Mouse (Mus musculus) myocyte (in vitro differentiated cells): ENCODE measurements around the gene Itgb1bp1. TPM values are rescaled to one million over a fixed set of nuclear protein-coding genes. Genes with fewer than 3 reads are reported as not detected.

Source experiments
- H3K27me3 ChIP-seq: one replicate; pipeline ENCODE4 v1.6.1; 2011; ENCODE audit not compliant: control insufficient read depth, insufficient read depth, insufficient read length
- H3K36me3 ChIP-seq: one replicate; pipeline ENCODE4 v1.6.1; 2011; ENCODE audit not compliant: control insufficient read depth, insufficient read depth
- H3K4me2 ChIP-seq: one replicate; pipeline ENCODE4 v1.6.1; 2011; ENCODE audit warnings: low read depth, control low read depth
- H3K4me3 ChIP-seq: one replicate; pipeline ENCODE4 v1.5.1; 2011; ENCODE audit warnings: mild to moderate bottlenecking, control low read depth, moderate library complexity
- H3K79me2 ChIP-seq: one replicate; pipeline ENCODE4 v1.6.1; 2011; ENCODE audit not compliant: control insufficient read depth, insufficient read depth
- H3ac ChIP-seq: one replicate; pipeline ENCODE4 v1.6.1; 2011; ENCODE audit not compliant: control insufficient read depth, insufficient read length
- CEBPB ChIP-seq: IDR thresholded peaks from 2 replicates; pipeline ENCODE4 v1.6.1; 2011; ENCODE audit warnings: mild to moderate bottlenecking, moderate library complexity; ENCODE audit not compliant: poor library complexity, insufficient read depth, severe bottlenecking
- E2F4 ChIP-seq: IDR thresholded peaks from one replicate; pipeline ENCODE4 v1.6.1; 2011; ENCODE audit warnings: mild to moderate bottlenecking, control low read depth, moderate library complexity; ENCODE audit not compliant: insufficient read depth
- MAX ChIP-seq: IDR thresholded peaks from one replicate; pipeline ENCODE4 v1.6.1; 2011; ENCODE audit warnings: low read depth, mild to moderate bottlenecking, control low read depth
- MYOD1 ChIP-seq, 3 experiments: IDR thresholded peaks; one replicate each; pipeline ENCODE4 v1.6.1; 2011; ENCODE audit warnings: control low read depth in 2 of 3, low read depth in 2 of 3, mild to moderate bottlenecking in 2 of 3, moderate library complexity in 1 of 3; ENCODE audit not compliant: insufficient read length in 2 of 3, control insufficient read depth in 1 of 3
- MYOG ChIP-seq, 3 experiments: IDR thresholded peaks; one replicate each; pipeline ENCODE4 v1.6.1; 2011; ENCODE audit warnings: control low read depth in 2 of 3, low read depth in 2 of 3, mild to moderate bottlenecking in 2 of 3; ENCODE audit not compliant: insufficient read length in 2 of 3, control insufficient read depth in 1 of 3, insufficient read depth in 1 of 3
- POLR2A ChIP-seq: IDR thresholded peaks from one replicate; pipeline ENCODE4 v1.6.1; 2011; ENCODE audit warnings: low read depth, mild to moderate bottlenecking, control low read depth, moderate library complexity; ENCODE audit not compliant: insufficient read length
- POLR2AphosphoS2 ChIP-seq: IDR thresholded peaks from one replicate; pipeline ENCODE4 v1.6.1; 2011; ENCODE audit warnings: low read depth, control low read depth; ENCODE audit not compliant: insufficient read length
- REST ChIP-seq: IDR thresholded peaks from one replicate; pipeline ENCODE4 v1.6.1; 2011; ENCODE audit warnings: mild to moderate bottlenecking, control low read depth, moderate library complexity; ENCODE audit not compliant: insufficient read depth, insufficient read length
- SRF ChIP-seq: IDR thresholded peaks from one replicate; pipeline ENCODE4 v1.6.1; 2011; ENCODE audit warnings: low read depth; ENCODE audit not compliant: control insufficient read depth, insufficient read length
- TCF12 ChIP-seq: IDR thresholded peaks from one replicate; pipeline ENCODE4 v1.6.1; 2011; ENCODE audit warnings: mild to moderate bottlenecking, control low read depth; ENCODE audit not compliant: poor library complexity, insufficient read depth, severe bottlenecking
- TCF3 ChIP-seq: IDR thresholded peaks from one replicate; pipeline ENCODE4 v1.6.1; 2011; ENCODE audit warnings: low read depth, control low read depth; ENCODE audit not compliant: insufficient read length
- USF1 ChIP-seq: IDR thresholded peaks from one replicate; pipeline ENCODE4 v1.6.1; 2011; ENCODE audit warnings: low read depth, mild to moderate bottlenecking, control low read depth, moderate library complexity
- polyA plus RNA-seq: library from polyadenylated mRNA; unstranded; fragments of >200 nt; fragmentation: generic; extraction: Trizol; gene quantifications from one replicate; pipeline ENCODE4 v1.2.1, GENCODE M21; 2012; ENCODE audit warnings: missing spikeins

Itgb1bp1 gene
- polyA plus RNA-seq, 1 experiment = 45.4 TPM

GRCm38 (mm10) chr12:21234560-21234959 lies 51.5 kb downstream of the Itgb1bp1 start:
- Histone ChIP-seq H3ac (no peak overlapping the region), H3K27me3 (no peaks in the 10 kb centered on the region), H3K4me2 (no peak overlapping the region), H3K4me3 (no peak overlapping the region), H3K36me3 (no peaks in the 10 kb centered on the region), H3K79me2 (no peaks in the 10 kb centered on the region)
- TF ChIP-seq MYOD1 (IDR thresholded peaks at IDR 0.05; ENCODE audit: control insufficient read depth in 1 of 3, insufficient read length in 2 of 3, low read depth in 2 of 3) (peak in 2 of 3 experiments; percentile 6 to 44), E2F4 (no peak)

- H3K27me3 ChIP-seq = no peaks in the 10 kb centered on the region
- no peak overlapping the region for H3K4me2 ChIP-seq
- H3K4me3 ChIP-seq = no peak overlapping the region
- no peaks in the 10 kb centered on the region for H3K79me2 ChIP-seq
- no peaks in the 10 kb centered on the region for H3K36me3 ChIP-seq
- TF ChIP-seq TCF12 (no peak), MYOD1 (IDR thresholded peaks at IDR 0.05; ENCODE audit: control insufficient read depth in 1 of 3, insufficient read length in 2 of 3, low read depth in 2 of 3) (no peak), E2F4 (no peak), CEBPB (no peak), POLR2A (no peak), MYOG (IDR thresholded peaks at IDR 0.05; ENCODE audit: control insufficient read depth in 1 of 3, insufficient read depth in 1 of 3, insufficient read length in 2 of 3, low read depth in 2 of 3) (no peak), SRF (no peak), TCF3 (no peak), MAX (no peak), USF1 (no peak), POLR2AphosphoS2 (no peak), REST (no peak)
- no peak overlapping the region for H3ac ChIP-seq
Measured at GRCm38 (mm10) chr12:21233727-21234126, 52.4 kb downstream of the Itgb1bp1 start.

- no peaks in the 10 kb centered on the region for H3K36me3 ChIP-seq
Measured at GRCm38 (mm10) chr12:21229076-21229918, 56.8 kb downstream of the Itgb1bp1 start.

GRCm38 (mm10) chr12:21228650-21229049 lies 57.4 kb downstream of the Itgb1bp1 start:
- Histone ChIP-seq H3ac (no peak overlapping the region), H3K27me3 (no peaks in the 10 kb centered on the region), H3K36me3 (no peaks in the 10 kb centered on the region), H3K4me2 (no peak overlapping the region), H3K4me3 (no peak overlapping the region), H3K79me2 (no peaks in the 10 kb centered on the region)
- TF ChIP-seq POLR2AphosphoS2 (no peak), MYOD1 (IDR thresholded peaks at IDR 0.05; ENCODE audit: control insufficient read depth in 1 of 3, insufficient read length in 2 of 3, low read depth in 2 of 3) (no peak), SRF (no peak), MAX (no peak), USF1 (no peak), TCF3 (no peak), MYOG (IDR thresholded peaks at IDR 0.05; ENCODE audit: control insufficient read depth in 1 of 3, insufficient read depth in 1 of 3, insufficient read length in 2 of 3, low read depth in 2 of 3) (no peak), TCF12 (no peak)

More at GRCm38 (mm10) chr12:21229076-21229918, 56.8 kb downstream of the Itgb1bp1 start:
- no peak overlapping the region for H3K4me3 ChIP-seq
- no peaks in the 10 kb centered on the region for H3K27me3 ChIP-seq
- no peaks in the 10 kb centered on the region for H3K79me2 ChIP-seq
- no peak overlapping the region for H3K4me2 ChIP-seq
- TF ChIP-seq MYOG (IDR thresholded peaks at IDR 0.05; ENCODE audit: control insufficient read depth in 1 of 3, insufficient read depth in 1 of 3, insufficient read length in 2 of 3, low read depth in 2 of 3) (no peak), CEBPB (no peak), USF1 (no peak), MYOD1 (IDR thresholded peaks at IDR 0.05; ENCODE audit: control insufficient read depth in 1 of 3, insufficient read length in 2 of 3, low read depth in 2 of 3) (no peak), REST (no peak), MAX (no peak), TCF3 (no peak), POLR2AphosphoS2 (no peak), POLR2A (no peak)
- no peak overlapping the region for H3ac ChIP-seq

GRCm38 (mm10) chr12:21227076-21227980 lies 58.8 kb downstream of the Itgb1bp1 start:
- TF ChIP-seq MAX (no peak), TCF3 (no peak), POLR2A (no peak), POLR2AphosphoS2 (no peak), USF1 (no peak), SRF (no peak)
- Histone ChIP-seq H3K4me2 (peak overlapping the region; percentile 31), H3K4me3 (no peak overlapping the region), H3ac (no peak overlapping the region), H3K79me2 (no peaks in the 10 kb centered on the region), H3K36me3 (no peaks in the 10 kb centered on the region), H3K27me3 (no peaks in the 10 kb centered on the region)
